Mouse (Mus musculus): ENCODE measurements around the gene Mdm2. TPM values are rescaled to one million over a fixed set of nuclear protein-coding genes. Genes with fewer than 3 reads are reported as not detected.

The Mdm2 gene
- polyA plus RNA-seq, 1 experiment from 2014 or later, result 39.0 TPM

- WGBS, result 48% methylated on average over 21 of the region's 21 CpGs
- H3K4me3 ChIP-seq, result no peak overlapping the region; the same call in 1 of the 2 replicates
- peaks cover 6% of the 10 kb centered on the region; the same call in 1 of the 2 replicates for H3K4me1 ChIP-seq (replicated peaks)
- H3K9me3 ChIP-seq (replicated peaks), result no peaks in the 10 kb centered on the region
- peaks cover 4% of the 10 kb centered on the region; the same call in 1 of the 2 replicates for H3K27me3 ChIP-seq
- no peak overlapping the region for H3K9ac ChIP-seq
- ATAC-seq (replicated peaks; ENCODE audit: insufficient number of reproducible peaks, insufficient read depth, low FRiP score, low read depth), result no peak
- H3K27ac ChIP-seq, result no peak overlapping the region
- peak overlapping the region; percentile 31 for H3K4me2 ChIP-seq
- H3K36me3 ChIP-seq, result no peaks in the 10 kb centered on the region
These were observed 70.5 kb downstream of the Mdm2 start for GRCm38 (mm10) chr10:117639899-117640594.

GRCm38 (mm10) chr10:117639221-117639599 is 71.3 kb downstream of the Mdm2 start:
- ATAC-seq (replicated peaks; ENCODE audit: insufficient number of reproducible peaks, insufficient read depth, low FRiP score, low read depth), result no peak
- WGBS, result 87% methylated on average over 8 of the region's 8 CpGs

More at GRCm38 (mm10) chr10:117639221-117639599, 71.3 kb downstream of the Mdm2 start:
- H3K27me3 ChIP-seq, result peaks cover 4% of the 10 kb centered on the region; the same call in 1 of the 2 replicates
- H3K4me2 ChIP-seq, result no peak overlapping the region
- no peak overlapping the region for H3K9ac ChIP-seq
- H3K36me3 ChIP-seq, result no peaks in the 10 kb centered on the region
- no peak overlapping the region for H3K4me3 ChIP-seq
- H3K4me1 ChIP-seq (replicated peaks), result peaks cover 6% of the 10 kb centered on the region; the same call in 1 of the 2 replicates
- H3K9me3 ChIP-seq (replicated peaks), result no peaks in the 10 kb centered on the region; the same call in 1 of the 2 replicates
- no peak overlapping the region for H3K27ac ChIP-seq

Other genes starting within 250 kb of the Mdm2 start
- 2.4 and 6.6 TPM in 2 replicates for gene Cpm, start 81.3 kb downstream of the Mdm2 start, polyA plus RNA-seq (2015; fragmentation: Nextera tagmentation; extraction: Ambion mirVana)
- 7.1 and 8.9 TPM in 2 replicates for gene Slc35e3, start 35.6 kb upstream of the Mdm2 start, polyA plus RNA-seq (2015; fragmentation: Nextera tagmentation; extraction: Ambion mirVana)
- 35.6 and 38.9 TPM in 2 replicates for gene Nup107, start 81.9 kb upstream of the Mdm2 start, polyA plus RNA-seq (2015; fragmentation: Nextera tagmentation; extraction: Ambion mirVana)
- 112 and 128 TPM in 2 replicates for gene Rap1b, start 135.3 kb upstream of the Mdm2 start, polyA plus RNA-seq (2015; fragmentation: Nextera tagmentation; extraction: Ambion mirVana)

All from heart, embryonic 15.5 days (tissue).